Mouse (Mus musculus): Measurements from ENCODE around the gene Hist1h1d.
"Not testable (repeated sequence)": the region's sequence is repeated elsewhere in the genome, so short reads cannot be mapped to it uniquely, and the experiment has no call there.

Hist1h1d gene

DNA sequence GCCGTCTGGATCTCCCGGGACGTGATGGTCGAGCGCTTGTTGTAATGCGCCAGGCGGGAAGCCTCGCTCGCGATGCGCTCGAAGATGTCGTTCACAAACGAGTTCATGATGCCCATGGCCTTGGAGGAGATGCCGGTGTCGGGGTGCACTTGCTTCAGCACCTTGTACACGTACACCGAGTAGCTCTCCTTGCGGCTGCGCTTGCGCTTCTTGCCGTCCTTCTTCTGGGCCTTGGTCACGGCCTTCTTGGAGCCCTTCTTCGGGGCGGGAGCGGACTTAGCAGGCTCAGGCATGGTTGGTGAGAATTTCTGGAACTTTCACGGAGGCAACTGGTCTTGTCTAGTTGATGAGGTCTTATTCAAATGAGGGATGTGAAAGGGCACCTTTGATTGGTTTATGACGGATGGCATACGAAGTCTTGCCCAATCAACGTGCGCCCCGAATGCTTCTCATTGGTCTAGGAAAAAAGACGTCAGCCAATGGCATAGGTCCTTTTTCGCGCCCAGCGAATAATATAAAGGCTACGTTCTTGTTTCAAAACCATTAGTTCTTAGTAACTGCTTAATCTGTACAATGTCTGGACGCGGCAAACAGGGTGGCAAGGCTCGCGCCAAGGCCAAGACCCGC is 20.9 kb downstream of the Hist1h1d start, which contains the start of the genes Hist1h2bf and Hist1h2ad:
Gene Hist1h2bf (minus strand): TSS at position 299 of the 627 bp plus-strand sequence.
Gene Hist1h2ad (plus strand): TSS at position 484 of the 627 bp plus-strand sequence.
- peak; percentile 68 for DNase-seq

DNA sequence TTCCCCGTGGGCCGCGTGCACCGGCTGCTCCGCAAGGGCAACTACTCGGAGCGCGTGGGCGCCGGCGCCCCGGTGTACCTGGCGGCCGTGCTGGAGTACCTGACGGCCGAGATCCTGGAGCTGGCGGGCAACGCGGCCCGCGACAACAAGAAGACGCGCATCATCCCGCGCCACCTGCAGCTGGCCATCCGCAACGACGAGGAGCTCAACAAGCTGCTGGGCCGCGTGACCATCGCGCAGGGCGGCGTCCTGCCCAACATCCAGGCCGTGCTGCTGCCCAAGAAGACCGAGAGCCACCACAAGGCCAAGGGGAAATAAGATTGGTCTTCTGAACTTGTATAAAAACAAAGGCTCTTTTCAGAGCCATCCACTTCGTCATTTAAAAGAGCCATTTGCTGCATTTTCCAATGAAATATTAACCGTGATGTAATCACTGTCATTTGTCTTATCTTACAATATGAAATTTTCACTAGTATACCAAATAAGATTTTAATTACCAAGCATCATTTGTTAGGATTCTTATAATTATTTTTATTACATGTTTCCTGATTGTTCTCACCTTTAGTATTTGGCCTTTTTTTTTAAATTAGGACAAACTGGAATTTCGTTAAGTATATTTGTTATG is 21.6 kb downstream of the Hist1h1d start:
- DNase-seq: not testable (repeated sequence)

DNA sequence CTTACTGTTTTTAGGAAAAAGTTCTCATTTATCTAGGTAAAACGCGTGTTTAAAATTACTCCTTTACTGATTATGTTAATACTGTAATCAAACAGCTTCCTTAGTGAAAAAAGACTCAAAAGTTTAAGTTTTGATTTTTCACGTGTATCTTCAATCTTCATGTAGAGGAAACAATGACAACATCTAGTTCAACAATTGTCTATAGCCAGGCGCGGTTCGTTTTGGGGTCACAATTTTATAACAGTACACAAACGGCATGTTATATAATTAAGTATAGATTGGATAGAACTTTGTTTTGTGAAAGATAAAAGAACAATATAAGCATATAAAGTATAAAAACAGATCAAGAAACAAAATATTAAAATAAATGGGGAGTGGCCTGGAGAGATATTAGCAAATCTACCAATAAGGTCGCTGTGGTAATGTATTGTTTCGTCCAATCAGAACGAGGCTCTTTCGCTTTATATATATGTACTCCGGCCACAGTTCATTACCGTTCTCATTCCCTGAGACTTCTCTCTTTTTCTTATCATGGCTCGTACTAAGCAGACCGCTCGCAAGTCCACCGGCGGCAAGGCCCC is 22.3 kb downstream of the Hist1h1d start, which contains the start of gene Hist1h3d:
Gene Hist1h3d (plus strand): TSS at position 493 of the 581 bp plus-strand sequence.
- peak; percentile 17 for DNase-seq

DNA sequence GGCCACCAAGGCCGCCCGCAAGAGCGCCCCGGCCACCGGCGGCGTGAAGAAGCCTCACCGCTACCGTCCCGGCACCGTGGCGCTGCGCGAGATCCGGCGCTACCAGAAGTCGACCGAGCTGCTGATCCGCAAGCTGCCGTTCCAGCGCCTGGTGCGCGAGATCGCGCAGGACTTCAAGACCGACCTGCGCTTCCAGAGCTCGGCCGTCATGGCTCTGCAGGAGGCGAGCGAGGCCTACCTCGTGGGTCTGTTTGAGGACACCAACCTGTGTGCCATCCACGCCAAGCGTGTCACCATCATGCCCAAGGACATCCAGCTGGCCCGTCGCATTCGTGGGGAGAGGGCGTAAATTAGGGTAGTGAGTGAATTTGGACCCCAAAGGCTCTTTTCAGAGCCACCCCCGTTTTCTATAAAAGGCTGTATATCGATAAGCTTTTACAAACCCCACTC is 22.8 kb downstream of the Hist1h1d start:
- DNase-seq: not testable (repeated sequence)

DNA sequence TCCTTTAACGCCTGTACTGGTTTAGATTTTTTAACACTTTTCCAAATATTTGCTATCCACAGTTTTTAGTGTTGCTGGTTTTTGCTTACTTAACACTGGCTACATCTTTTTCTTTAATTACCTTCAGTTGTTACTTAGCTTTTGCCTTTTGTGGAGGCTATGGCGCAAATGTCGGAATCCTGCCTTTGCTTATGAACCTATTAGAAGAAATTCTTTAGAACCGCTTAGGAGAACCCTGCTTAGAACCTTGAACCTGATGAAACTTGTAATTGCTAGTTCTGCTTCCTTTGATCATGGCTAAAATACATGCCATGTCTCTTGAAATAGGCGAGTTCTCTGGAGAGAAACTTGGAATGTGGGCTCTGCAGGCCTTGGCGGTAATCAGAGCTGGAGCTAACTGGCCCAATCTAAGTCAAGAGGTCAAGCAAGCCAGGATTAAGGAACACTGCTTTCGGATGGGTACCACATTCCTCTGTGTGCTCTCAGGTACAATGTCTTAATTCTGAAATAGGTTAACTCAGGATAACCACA is 23.4 kb downstream of the Hist1h1d start:
- DNase-seq: no peak

DNA sequence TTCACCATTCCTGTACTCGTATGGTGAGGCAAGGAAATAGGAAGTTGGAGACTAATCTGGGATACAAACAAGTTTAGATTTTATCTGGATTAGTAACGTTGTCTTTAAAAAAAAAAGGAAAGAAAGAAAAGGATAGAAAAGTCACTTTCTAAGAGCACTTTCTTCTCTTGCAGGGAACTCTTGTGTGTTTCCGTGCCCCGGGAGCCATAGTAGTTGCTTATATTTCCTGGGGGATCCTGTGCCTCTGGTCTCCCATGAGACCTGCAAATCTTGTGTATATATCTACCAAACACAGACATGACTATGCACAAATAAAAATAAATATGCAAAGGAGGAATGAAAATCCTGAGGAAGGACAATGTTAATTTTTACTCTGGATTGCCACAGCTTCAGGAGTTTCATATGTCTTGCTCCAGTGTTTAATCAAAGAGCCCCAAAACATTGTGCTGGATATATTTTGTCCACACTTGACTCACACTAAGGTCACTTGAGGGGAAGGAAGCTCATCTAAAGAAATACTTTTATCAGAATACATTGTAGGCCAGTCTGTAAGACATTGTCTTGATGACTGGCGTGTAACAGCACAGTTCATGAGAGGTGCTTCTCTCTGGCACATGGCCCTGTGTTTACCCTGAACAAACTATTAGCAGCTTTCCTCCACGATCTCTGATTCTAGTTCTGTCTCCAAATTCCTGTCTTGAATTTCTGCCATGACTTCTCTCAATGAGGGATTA is 24.0 kb downstream of the Hist1h1d start:
- no peak for DNase-seq

DNA sequence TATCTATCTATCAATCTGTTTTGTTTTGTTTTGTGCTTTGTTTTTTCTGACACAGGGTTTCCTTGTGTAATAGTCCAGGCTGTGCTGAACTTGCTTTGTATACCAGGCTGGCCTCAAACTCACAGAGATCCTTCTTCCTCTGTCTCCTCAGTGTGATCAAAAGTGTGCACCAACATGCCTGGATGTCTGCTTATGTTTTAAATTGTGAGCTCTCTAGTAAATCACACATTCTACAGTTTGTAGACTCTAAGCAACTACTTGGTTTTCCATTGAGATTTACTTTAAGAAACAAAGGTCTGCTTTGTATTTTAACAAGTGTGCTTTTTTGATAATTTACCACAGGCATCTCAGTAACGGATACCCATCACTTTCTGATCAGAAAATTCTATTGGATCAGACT is 24.8 kb downstream of the Hist1h1d start:
- DNase-seq: no peak

DNA sequence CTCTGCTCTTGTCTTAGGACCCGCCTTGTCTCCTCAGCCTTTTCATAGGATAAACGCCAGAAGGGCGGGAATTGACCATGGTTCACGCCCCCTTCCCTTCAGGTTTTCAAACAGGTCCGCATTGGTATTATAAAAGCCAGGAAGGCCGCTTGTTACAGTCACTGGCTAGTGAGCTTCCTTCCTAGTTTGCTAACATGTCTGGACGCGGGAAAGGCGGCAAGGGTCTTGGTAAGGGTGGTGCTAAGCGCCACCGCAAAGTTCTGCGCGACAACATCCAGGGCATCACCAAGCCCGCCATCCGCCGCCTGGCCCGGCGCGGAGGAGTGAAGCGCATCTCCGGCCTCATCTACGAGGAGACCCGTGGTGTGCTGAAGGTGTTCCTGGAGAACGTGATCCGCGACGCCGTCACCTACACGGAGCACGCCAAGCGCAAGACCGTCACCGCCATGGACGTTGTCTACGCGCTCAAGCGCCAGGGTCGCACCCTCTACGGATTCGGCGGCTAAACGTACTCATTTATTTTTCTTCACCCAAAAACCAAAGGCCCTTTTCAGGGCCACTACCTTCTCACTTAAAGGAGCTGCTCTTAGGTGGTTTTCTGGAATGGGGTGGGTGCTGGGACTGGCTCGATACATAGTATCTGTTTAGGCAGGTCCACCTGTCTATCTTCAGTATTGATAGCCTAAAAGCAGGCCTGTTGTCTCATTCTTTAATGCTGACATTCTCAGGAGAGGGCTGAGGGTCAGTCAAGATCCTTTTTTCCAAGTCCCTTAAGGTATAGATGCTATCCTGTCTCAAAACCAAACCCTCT is 28.6 kb downstream of the Hist1h1d start, which contains the start of gene Hist1h4d:
Gene Hist1h4d (plus strand): TSS at position 191 of the 811 bp plus-strand sequence.
- DNase-seq: peak; percentile 95

DNA sequence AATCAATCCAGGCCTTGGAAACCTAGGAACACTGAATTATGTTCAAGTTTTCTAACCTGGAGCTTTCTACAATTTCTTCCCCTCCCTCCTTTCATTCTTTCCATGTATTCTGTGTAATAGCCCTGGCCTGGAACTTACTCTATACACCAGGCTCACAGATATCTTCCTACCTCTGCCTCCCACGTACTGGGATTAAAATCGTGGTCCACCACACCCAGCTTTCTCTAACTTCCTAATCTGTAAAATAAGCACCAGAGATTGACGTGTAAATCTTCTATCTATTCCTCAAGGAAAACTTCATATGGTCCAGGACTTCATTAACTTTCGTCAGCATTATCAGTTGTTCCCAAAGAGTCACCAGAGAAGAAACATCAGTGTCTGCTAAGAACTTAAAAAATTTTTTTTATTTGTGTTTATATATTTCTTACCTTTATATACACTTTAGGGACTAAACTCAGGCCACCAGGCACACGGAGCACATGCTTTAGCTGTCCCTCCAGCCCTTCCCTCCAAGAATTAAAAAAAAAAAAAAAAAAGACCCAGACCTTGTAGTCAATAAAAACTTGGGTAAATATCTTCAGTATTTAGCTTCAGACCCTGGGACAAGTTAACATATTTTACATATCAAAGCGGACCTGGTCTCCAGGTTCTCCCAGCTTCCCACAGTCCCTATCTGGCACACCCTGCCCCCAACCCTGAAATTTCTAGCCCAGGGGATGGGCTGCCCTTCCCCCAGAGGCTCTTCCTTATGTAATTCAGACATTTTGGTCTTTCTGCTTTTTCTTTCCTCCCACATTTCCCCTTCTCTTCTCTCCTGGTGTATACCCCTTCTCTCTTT is 29.4 kb downstream of the Hist1h1d start:
- no peak for DNase-seq

DNA sequence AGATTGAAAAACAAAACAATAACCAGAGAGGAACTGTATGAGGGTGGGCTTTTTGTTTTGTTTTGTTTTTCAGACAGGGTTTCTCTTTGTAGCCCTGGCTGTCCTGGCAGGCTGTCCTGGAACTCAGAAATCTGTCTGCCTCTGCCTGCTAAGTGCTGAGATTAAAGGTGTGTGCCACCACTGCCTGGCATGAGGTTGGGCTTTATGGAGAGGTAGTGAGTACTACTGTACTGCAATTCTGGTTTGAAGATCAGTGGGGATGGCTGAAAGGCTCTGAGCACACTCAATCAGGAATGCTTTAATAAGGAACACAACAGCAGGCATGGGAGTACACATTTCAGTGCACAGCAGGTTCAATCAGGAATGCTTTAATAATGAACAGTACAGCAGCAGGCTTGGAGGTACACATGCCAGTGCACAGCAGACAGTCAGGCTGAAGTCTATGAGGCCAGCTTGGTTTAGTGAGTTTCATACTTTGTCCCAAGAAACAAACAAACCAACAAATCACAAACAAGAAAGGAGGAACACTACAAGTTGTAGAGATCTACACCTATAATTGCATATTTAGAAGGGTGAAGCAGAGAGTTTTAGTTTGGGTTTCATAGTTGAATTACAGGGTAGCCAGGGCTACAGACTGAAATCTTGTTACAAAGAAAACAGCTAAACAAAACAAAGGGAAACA is 30.5 kb downstream of the Hist1h1d start:
- no peak for DNase-seq

DNA sequence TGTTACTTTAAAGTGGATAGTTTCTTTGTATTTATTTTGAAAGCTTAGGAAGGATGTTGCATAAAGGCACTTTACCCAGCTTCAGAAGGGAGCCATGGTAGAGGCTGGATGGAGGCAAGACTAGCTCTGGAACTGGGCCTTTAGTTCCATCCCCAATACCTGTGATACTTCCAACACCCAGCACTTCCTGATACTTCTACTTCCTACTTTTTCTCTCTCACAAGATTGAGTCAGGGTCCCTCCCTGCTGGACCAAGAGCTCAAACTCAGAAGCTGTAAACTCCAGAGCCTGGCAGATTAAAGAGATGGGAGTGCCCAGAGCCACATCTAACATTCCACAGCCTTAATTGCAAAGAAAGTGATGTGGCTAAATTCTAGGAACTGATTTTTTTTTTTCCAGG is 31.3 kb downstream of the Hist1h1d start:
- no peak for DNase-seq

DNA sequence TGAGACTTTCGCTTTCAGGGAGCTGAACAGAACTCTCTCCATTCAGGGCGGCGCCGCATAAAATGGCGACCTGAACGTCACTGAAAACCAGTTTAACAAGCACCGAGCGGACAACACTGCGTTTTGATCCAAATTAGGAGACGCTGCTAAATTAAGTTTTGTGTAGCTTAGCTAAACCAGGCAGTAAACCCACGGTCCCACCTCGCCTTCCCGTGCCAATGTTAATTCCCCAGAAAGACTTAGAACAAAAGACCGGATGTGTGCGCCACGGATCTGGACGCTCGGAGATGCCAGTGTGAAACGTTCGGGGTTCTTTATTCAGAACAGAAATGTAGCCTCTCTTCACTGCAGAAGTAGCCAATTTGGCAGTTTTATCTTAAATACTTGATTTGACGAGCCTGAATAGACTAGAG is 32.0 kb downstream of the Hist1h1d start:
- peak; percentile 68 for DNase-seq

DNA sequence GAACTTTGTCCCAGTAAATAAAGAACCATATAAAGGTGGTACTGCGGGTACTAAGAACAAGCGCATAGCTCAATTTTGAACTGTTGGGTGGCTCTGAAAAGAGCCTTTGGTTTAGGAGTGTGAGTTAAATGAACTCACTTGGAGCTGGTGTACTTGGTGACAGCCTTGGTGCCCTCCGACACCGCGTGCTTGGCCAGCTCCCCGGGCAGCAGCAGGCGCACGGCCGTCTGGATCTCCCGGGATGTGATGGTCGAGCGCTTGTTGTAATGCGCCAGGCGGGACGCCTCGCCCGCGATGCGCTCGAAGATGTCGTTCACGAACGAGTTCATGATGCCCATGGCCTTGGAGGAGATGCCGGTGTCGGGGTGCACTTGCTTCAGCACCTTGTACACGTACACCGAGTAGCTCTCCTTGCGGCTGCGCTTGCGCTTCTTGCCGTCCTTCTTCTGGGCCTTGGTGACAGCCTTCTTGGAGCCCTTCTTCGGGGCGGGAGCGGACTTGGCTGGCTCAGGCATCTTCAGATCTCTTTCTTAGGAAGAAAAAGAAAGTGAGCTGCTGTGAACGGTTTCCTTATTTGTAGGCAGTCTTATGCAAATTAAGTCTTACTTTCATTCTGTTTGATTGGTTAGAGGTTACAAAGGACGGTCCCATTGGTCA is 32.5 kb downstream of the Hist1h1d start:
- peak; percentile 65 for DNase-seq

DNA sequence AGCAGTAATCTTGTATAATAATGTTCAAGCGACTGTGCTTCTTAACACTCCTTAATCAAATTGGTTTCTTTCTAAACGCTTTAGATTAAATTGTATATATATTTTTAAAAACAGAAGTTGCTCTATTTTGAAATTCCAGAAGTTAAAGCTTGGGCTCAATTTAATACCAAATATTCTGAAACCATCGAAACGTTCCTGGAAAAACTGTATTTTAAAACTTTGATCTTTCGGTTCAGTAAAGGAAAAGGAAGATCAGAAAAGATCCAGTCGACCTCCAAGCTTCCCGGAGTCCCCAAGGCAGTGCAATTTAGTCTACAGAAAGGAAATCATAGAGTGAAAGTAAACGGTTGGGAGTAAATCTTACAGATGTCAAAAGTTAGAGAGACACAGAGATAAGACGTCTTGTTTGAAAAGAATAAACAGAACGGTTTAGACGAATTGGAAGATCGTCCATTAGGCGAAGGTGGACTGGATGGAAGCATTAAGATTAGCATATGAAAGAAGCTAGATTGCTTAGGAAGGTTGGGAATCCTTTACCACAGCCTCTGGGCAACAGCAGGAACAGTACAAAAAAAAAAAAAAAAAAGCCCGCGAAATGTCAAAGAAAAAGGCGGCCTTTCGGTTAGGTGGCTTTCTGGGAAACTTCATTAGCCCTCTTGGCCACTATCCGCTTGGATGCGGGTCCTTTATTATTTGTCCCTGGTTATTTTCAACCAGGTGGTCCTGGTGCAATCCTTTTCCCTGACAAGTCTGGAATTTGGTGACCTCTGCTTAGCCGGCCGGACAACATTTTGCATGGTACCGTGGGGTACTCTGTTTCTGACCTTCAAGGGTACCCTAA is 33.3 kb downstream of the Hist1h1d start:
- DNase-seq: no peak

DNA sequence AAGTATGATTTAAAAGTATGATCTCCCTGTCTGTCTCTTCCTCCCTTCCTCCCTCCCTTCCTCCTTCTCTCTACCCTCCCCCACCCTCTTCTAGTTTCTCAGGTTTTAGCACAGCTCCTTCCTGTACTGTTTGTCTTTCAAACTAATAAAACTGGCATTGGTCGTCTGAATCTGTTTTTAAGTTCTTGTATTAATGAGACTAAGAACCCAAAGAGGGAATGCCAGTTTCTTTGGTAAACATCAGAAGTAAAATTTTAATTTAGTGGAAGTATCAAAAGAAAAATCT is 33.8 kb downstream of the Hist1h1d start:
- DNase-seq: no peak

DNA sequence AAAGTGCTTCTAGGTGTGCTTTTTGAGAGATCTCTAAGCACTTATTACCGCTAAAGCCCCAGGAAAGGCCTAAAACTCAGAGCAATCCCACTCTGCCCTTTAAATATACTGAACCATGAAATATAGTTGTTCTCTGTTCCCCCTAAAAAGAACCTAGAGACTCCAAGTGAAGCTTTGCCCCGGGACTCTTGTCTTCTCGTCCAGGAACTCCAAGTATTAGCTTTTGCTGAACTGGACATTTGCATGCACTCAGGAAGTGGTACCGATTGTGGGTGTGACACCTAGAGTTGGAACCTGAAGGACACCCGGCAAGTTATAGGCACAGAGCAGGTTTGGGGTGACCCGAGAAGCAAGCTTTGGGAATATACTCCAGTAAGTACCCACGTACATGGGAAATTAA is 38.1 kb downstream of the Hist1h1d start:
- DNase-seq: no peak

DNA sequence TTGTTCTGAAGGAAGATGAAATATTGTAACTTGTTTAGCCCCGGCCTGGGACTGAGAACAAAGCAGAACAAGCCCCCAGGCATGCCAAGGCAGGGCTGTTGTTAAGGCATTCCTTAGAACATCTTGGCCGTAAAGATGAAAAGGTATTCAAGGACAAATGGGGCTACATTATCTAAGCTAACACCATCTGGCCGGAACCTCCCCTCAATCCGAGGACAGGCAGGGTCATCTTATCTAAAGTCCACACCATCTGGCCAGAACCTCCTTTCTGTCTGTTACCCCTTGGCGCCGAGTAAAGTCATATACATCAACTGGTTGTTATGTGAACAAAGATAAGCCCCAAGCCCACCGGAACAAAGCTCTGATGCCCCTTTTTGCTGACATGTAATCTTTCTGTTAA is 38.8 kb downstream of the Hist1h1d start:
- not testable (repeated sequence) for DNase-seq

DNA sequence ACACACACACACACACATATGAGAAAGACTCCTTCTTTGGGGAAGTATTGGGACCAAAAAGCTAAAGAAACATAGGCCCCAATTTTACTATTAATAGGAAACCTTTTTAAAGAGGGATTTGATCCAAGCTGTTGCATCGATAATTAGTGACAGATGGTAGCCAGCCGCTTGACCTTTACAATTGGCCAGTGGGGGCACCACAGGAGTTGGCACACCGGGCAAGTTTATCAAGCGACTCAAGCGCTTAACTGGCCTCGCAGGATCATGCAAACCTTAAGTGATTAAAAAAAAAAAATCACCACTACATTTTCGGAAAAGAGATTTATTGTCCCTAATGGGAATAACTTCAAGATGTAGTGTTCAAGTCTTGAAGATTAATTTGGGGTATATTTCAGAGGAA is 39.6 kb downstream of the Hist1h1d start:
- DNase-seq: no peak

DNA sequence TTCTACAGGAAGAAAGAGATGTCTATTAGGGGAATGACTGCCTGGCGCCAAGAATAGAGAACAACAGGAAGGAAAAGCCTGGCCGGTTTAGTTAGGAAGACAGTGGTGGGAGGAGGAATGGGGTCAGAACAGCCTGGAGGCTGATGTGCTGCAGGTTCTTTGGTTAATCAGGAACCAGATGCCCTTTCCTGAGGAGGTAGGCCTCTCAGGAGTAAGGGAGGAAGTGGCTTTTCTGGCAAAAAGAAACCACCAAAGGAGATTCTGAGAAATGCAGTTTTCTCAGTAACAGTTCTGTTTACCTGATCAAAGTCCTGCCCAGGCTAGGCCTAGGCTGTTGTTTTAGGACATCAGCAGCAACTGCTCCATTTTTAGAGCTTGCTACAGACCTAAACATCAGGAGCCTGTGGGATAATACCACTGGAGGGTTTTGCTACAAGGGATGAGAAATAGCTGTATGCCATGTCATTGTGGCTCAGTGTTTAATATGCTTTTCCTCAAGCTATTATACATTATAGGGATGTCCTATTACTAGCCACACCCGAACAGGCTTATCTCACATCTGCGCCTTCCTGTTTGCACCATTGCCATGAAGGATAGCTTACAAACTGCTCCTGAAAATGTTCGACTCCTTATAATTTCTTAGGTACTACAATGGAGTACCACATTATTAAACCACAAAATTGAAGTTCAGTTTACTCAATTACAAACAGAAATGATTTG is 40.1 kb downstream of the Hist1h1d start:
- DNase-seq: no peak

All from kidney, adult 18-20 months (tissue).